8 mouse cellular contexts compared by ENCODE assay signal in genomic region chr6:91277549-91277948, GRCm38 (mm10).
DNase-seq lines count a peak whose midpoint lies in the region; ATAC-seq lines count a peak whose summit lies in the region.

No protein-coding gene starts in this region.

- peaks cover 32% of the 10 kb centered on the region for H3K4me1 ChIP-seq in midbrain, embryonic 10.5 days
- H3K4me1 ChIP-seq in midbrain, embryonic 15.5 days = no peaks in the 10 kb centered on the region
- H3K4me1 ChIP-seq in hindbrain, embryonic 12.5 days = peaks cover 8% of the 10 kb centered on the region; the same call in 1 of the 2 replicates
- no peaks in the 10 kb centered on the region for H3K4me1 ChIP-seq in liver, embryonic 11.5 days (replicated peaks; ENCODE audit: control insufficient read depth, insufficient read depth, low read length)

- H3K27ac ChIP-seq in midbrain, embryonic 10.5 days (replicated peaks) = peak overlapping the region; percentile 55; the same call in 1 of the 2 replicates
- H3K27ac ChIP-seq in midbrain, embryonic 15.5 days = no peak overlapping the region
- H3K27ac ChIP-seq in hindbrain, embryonic 12.5 days = no peak overlapping the region
- no peak overlapping the region for H3K27ac ChIP-seq in liver, embryonic 11.5 days (ENCODE audit: low read depth, low read length)

- 2% methylated on average over 7 of the region's 7 CpGs for WGBS in midbrain, embryonic 10.5 days
- WGBS in midbrain, embryonic 15.5 days = under 1% methylated on average over 7 of the region's 7 CpGs
- WGBS in hindbrain, embryonic 12.5 days = 1% methylated on average over 7 of the region's 7 CpGs
- WGBS in liver, embryonic 11.5 days = 6% methylated on average over 7 of the region's 7 CpGs

- H3K4me2 ChIP-seq in midbrain, embryonic 15.5 days = no peak overlapping the region
- no peak overlapping the region for H3K4me2 ChIP-seq in hindbrain, embryonic 12.5 days (replicated peaks)
- no peak overlapping the region for H3K4me2 ChIP-seq in liver, embryonic 11.5 days

- H3K9ac ChIP-seq in midbrain, embryonic 15.5 days = no peak overlapping the region
- H3K9ac ChIP-seq in hindbrain, embryonic 12.5 days = no peak overlapping the region
- no peak overlapping the region for H3K9ac ChIP-seq in liver, embryonic 11.5 days (ENCODE audit: low read depth, low read length)

- no peaks in the 10 kb centered on the region for H3K9me3 ChIP-seq in midbrain, embryonic 10.5 days (replicated peaks)
- no peaks in the 10 kb centered on the region for H3K9me3 ChIP-seq in midbrain, embryonic 15.5 days
- no peaks in the 10 kb centered on the region for H3K9me3 ChIP-seq in hindbrain, embryonic 12.5 days (replicated peaks)
- no peaks in the 10 kb centered on the region for H3K9me3 ChIP-seq in liver, embryonic 11.5 days (ENCODE audit: control insufficient read depth, low read length)

- ATAC-seq in midbrain, embryonic 15.5 days (replicated peaks) = no peak
- ATAC-seq in hindbrain, embryonic 12.5 days (ENCODE audit: low FRiP score) = peak; percentile 22; the same call in 1 of the 2 replicates
- no peak; the same call in 1 of the 2 replicates for ATAC-seq in liver, embryonic 11.5 days (replicated peaks; ENCODE audit: low FRiP score)
- ATAC-seq in erythroblast, adult 5-6 weeks (replicated peaks; ENCODE audit: low FRiP score, poor library complexity, severe bottlenecking) = no peak

- H3K36me3 ChIP-seq in midbrain, embryonic 10.5 days = no peaks in the 10 kb centered on the region
- no peaks in the 10 kb centered on the region for H3K36me3 ChIP-seq in midbrain, embryonic 15.5 days (replicated peaks)
- H3K36me3 ChIP-seq in hindbrain, embryonic 12.5 days = no peaks in the 10 kb centered on the region
- no peaks in the 10 kb centered on the region for H3K36me3 ChIP-seq in liver, embryonic 11.5 days (ENCODE audit: control insufficient read depth, insufficient read depth, low read length)

- H3K4me3 ChIP-seq in midbrain, embryonic 10.5 days = no peak overlapping the region
- H3K4me3 ChIP-seq in midbrain, embryonic 15.5 days = no peak overlapping the region
- no peak overlapping the region for H3K4me3 ChIP-seq in hindbrain, embryonic 12.5 days
- H3K4me3 ChIP-seq in liver, embryonic 11.5 days (ENCODE audit: low read depth, low read length) = no peak overlapping the region

- peak; percentile 81 for DNase-seq in midbrain, embryonic 10.5 days (ENCODE audit: low spot score)
- peak; percentile 76 for DNase-seq in adrenal gland, postnatal 10 days
- peak; percentile 64 for DNase-seq in embryo, embryonic 11.5 days (ENCODE audit: low read depth, low spot score)
- peak; percentile 64 for DNase-seq in liver, embryonic 11.5 days (ENCODE audit: low spot score)
- DNase-seq in right cerebral cortex, postnatal 10 days (ENCODE audit: low spot score in 2 of 2) = peak; percentile 66 to 79

- peaks cover 27% of the 10 kb centered on the region for H3K27me3 ChIP-seq in midbrain, embryonic 10.5 days (ENCODE audit: low read depth, poor library complexity, severe bottlenecking)
- H3K27me3 ChIP-seq in midbrain, embryonic 15.5 days (replicated peaks) = no peaks in the 10 kb centered on the region
- peaks cover 12% of the 10 kb centered on the region for H3K27me3 ChIP-seq in hindbrain, embryonic 12.5 days
- peaks cover 9% of the 10 kb centered on the region for H3K27me3 ChIP-seq in liver, embryonic 11.5 days (replicated peaks; ENCODE audit: control insufficient read depth, insufficient read depth, low read length)
